Mouse (Mus musculus) lung, embryonic 14.5 days (tissue): ENCODE measurements around the gene Olfr1412. TPM values are rescaled to one million over a fixed set of nuclear protein-coding genes. Genes with fewer than 3 reads are reported as not detected.

Experiments used
- ATAC-seq: fragments of 200-750 bp; cut with Nextera tagmentation; 2 replicates; pipeline ENCODE4 v1.8.0; 2017; ENCODE audit warnings: mild to moderate bottlenecking, moderate TSS enrichment, moderate library complexity; ENCODE audit not compliant: insufficient read depth
- DNase-seq: peaks from one replicate; pipeline ENCODE4 v3.0.0-alpha.2; 2015
- H3K27ac ChIP-seq: fragments of 300-500 bp; sonication (generic); 2 replicates; pipeline ENCODE4 v1.5.1; 2014; ENCODE audit warnings: low read depth, mild to moderate bottlenecking, moderate library complexity
- H3K27me3 ChIP-seq: fragments of 300-500 bp; sonication (generic); 2 replicates; pipeline ENCODE4 v1.6.1; 2014; ENCODE audit warnings: low read length, control low read depth; ENCODE audit not compliant: insufficient read depth
- H3K36me3 ChIP-seq: fragments of 300-500 bp; sonication (generic); 2 replicates; pipeline ENCODE4 v1.6.1; 2014; ENCODE audit warnings: control low read depth; ENCODE audit not compliant: insufficient read depth
- H3K4me1 ChIP-seq: fragments of 300-500 bp; sonication (generic); 2 replicates; pipeline ENCODE4 v1.6.1; 2014; ENCODE audit warnings: antibody characterized with exemption, control low read depth; ENCODE audit not compliant: insufficient read depth
- H3K4me2 ChIP-seq: fragments of 300-500 bp; sonication (generic); 2 replicates; pipeline ENCODE4 v1.6.1; 2014; ENCODE audit warnings: mild to moderate bottlenecking
- H3K4me3 ChIP-seq: fragments of 300-500 bp; sonication (generic); 2 replicates; pipeline ENCODE4 v1.5.1; 2014; ENCODE audit warnings: low read depth, low read length
- H3K9ac ChIP-seq: fragments of 300-500 bp; sonication (generic); 2 replicates; pipeline ENCODE4 v1.6.1; 2014
- H3K9me3 ChIP-seq: fragments of 300-500 bp; sonication (generic); 2 replicates; pipeline ENCODE4 v1.6.1; 2016; ENCODE audit warnings: low read depth, low read length, control low read depth
- CTCF ChIP-seq: IDR thresholded peaks from 2 replicates; pipeline ENCODE4 v1.5.1; 2016; ENCODE audit warnings: antibody characterized with exemption, low read depth
- WGBS: fragments of 180-500 bp; shearing (Covaris S2); extraction: QIAGEN DNeasy Blood & Tissue Kit; methylation state at CpG from one replicate; pipeline ENCODE4 v1.1.7; 2014; 5-methylcytosine and 5-hydroxymethylcytosine counted together
- polyA plus RNA-seq: library from polyadenylated mRNA; unstranded; fragments of >200 nt; fragmentation: Nextera tagmentation; extraction: Ambion mirVana; gene quantifications from 2 replicates; pipeline ENCODE4 v1.2.1, GENCODE M21; 2014

The Olfr1412 gene
- polyA plus RNA-seq, 1 experiment from 2014 or later, result not detected

- no peak overlapping the region for H3K27ac ChIP-seq
- DNase-seq (no peak), ATAC-seq (no peak)
- 70% methylated on average over 4 of the region's 4 CpGs for WGBS
- no peaks in the 10 kb centered on the region for H3K36me3 ChIP-seq
- H3K4me3 ChIP-seq, result no peak overlapping the region
- H3K4me2 ChIP-seq, result no peak overlapping the region
- H3K4me1 ChIP-seq, result no peaks in the 10 kb centered on the region
- no peak for TF ChIP-seq CTCF
- H3K27me3 ChIP-seq, result no peaks in the 10 kb centered on the region
- H3K9me3 ChIP-seq, result no peaks in the 10 kb centered on the region
- H3K9ac ChIP-seq, result no peak overlapping the region
Measured at GRCm38 (mm10) chr1:92607711-92608110, 22.1 kb downstream of the Olfr1412 start.

GRCm38 (mm10) chr1:92611008-92611407 is 25.4 kb downstream of the Olfr1412 start:
- peak; percentile 80 for TF ChIP-seq CTCF
- Histone ChIP-seq H3K4me2 (no peak overlapping the region), H3K27me3 (no peaks in the 10 kb centered on the region), H3K4me3 (no peak overlapping the region), H3K9ac (no peak overlapping the region), H3K4me1 (no peaks in the 10 kb centered on the region), H3K36me3 (no peaks in the 10 kb centered on the region), H3K9me3 (no peaks in the 10 kb centered on the region), H3K27ac (no peak overlapping the region)
- DNase-seq (peak; percentile 72), ATAC-seq (no peak)
- 2% methylated on average over 5 of the region's 5 CpGs for WGBS

GRCm38 (mm10) chr1:92613175-92613574 is 27.6 kb downstream of the Olfr1412 start:
- H3K9me3 ChIP-seq, result no peaks in the 10 kb centered on the region
- WGBS, result 42% methylated on average over 4 of the region's 4 CpGs
- H3K4me2 ChIP-seq, result no peak overlapping the region
- no peak overlapping the region for H3K4me3 ChIP-seq
- no peak for ATAC-seq
- DNase-seq, result no peak
- no peaks in the 10 kb centered on the region for H3K27me3 ChIP-seq
- no peak for TF ChIP-seq CTCF
- no peaks in the 10 kb centered on the region for H3K4me1 ChIP-seq
- H3K27ac ChIP-seq, result no peak overlapping the region
- no peaks in the 10 kb centered on the region for H3K36me3 ChIP-seq
- no peak overlapping the region for H3K9ac ChIP-seq

GRCm38 (mm10) chr1:92614516-92614915 is 28.9 kb downstream of the Olfr1412 start:
- DNase-seq (peak; percentile 71), ATAC-seq (no peak)
- TF ChIP-seq CTCF, result peak; percentile 59
- H3K27ac ChIP-seq, result no peak overlapping the region
- H3K4me1 ChIP-seq, result no peaks in the 10 kb centered on the region
- H3K27me3 ChIP-seq, result no peaks in the 10 kb centered on the region
- H3K36me3 ChIP-seq, result no peaks in the 10 kb centered on the region
- H3K4me3 ChIP-seq, result no peak overlapping the region
- 20% methylated on average over 1 of the region's 1 CpGs for WGBS
- no peak overlapping the region for H3K9ac ChIP-seq
- no peak overlapping the region for H3K4me2 ChIP-seq
- no peaks in the 10 kb centered on the region for H3K9me3 ChIP-seq

GRCm38 (mm10) chr1:92616046-92616445 is 30.5 kb downstream of the Olfr1412 start:
- ATAC-seq (no peak), DNase-seq (no peak)
- Histone ChIP-seq H3K4me2 (no peak overlapping the region), H3K4me1 (no peaks in the 10 kb centered on the region), H3K27me3 (no peaks in the 10 kb centered on the region), H3K9ac (no peak overlapping the region), H3K9me3 (no peaks in the 10 kb centered on the region), H3K36me3 (no peaks in the 10 kb centered on the region), H3K4me3 (no peak overlapping the region), H3K27ac (no peak overlapping the region)
- TF ChIP-seq CTCF, result no peak
- WGBS, result 79% methylated on average over 1 of the region's 1 CpGs

GRCm38 (mm10) chr1:92617488-92617887 is 31.9 kb downstream of the Olfr1412 start, which contains the start of gene Olfr12:
Gene Olfr12, plus strand, starts transcription at chr1:92617788.
- Histone ChIP-seq H3K4me1 (no peaks in the 10 kb centered on the region), H3K9me3 (no peaks in the 10 kb centered on the region), H3K27ac (no peak within 1 kb of the TSS), H3K4me2 (no peak within 1 kb of the TSS), H3K9ac (no peak within 1 kb of the TSS), H3K36me3 (no peaks in the 10 kb centered on the region), H3K27me3 (no peaks in the 10 kb centered on the region), H3K4me3 (no peak within 1 kb of the TSS)
- DNase-seq (no peak), ATAC-seq (no peak)
- WGBS, result 60% methylated on average over 2 of the region's 2 CpGs
- no peak for TF ChIP-seq CTCF

- Histone ChIP-seq H3K27ac (no peak overlapping the region), H3K9ac (no peak overlapping the region), H3K9me3 (no peaks in the 10 kb centered on the region), H3K4me2 (no peak overlapping the region), H3K36me3 (no peaks in the 10 kb centered on the region), H3K4me1 (no peaks in the 10 kb centered on the region), H3K4me3 (no peak overlapping the region), H3K27me3 (no peaks in the 10 kb centered on the region)
- ATAC-seq, result no peak
- TF ChIP-seq CTCF, result no peak
- 36% methylated on average over 4 of the region's 4 CpGs for WGBS
- DNase-seq, result no peak
Measured at GRCm38 (mm10) chr1:92618360-92618759, 32.8 kb downstream of the Olfr1412 start.

GRCm38 (mm10) chr1:92628227-92628626 is 42.6 kb downstream of the Olfr1412 start:
- H3K27ac ChIP-seq, result no peak overlapping the region
- no peaks in the 10 kb centered on the region for H3K9me3 ChIP-seq
- peak; percentile 71 for DNase-seq
- H3K9ac ChIP-seq, result no peak overlapping the region; the same call in 1 of the 2 replicates
- no peaks in the 10 kb centered on the region for H3K36me3 ChIP-seq
- WGBS, result 41% methylated on average over 4 of the region's 4 CpGs
- no peak overlapping the region for H3K4me3 ChIP-seq
- no peaks in the 10 kb centered on the region for H3K27me3 ChIP-seq
- H3K4me1 ChIP-seq, result no peaks in the 10 kb centered on the region
- H3K4me2 ChIP-seq, result no peak overlapping the region
- TF ChIP-seq CTCF, result no peak
- ATAC-seq, result 0 out of 2 replicates have a peak, but pooled peaks have one; percentile 60
